Mouse (Mus musculus) mouse trophoblast stem cell (cell line): ENCODE results near the gene Lrch1.

Experiments
- in situ Hi-C, 2 experiments: fragments of 300-500 bp; cut with MseI, MboI; formaldehyde crosslinking; loops; 2 replicates in 1 of 2; 3 replicates in 1 of 2; pipeline ENCODE4 v1.15.1; 2025

The Lrch1 gene

GRCm38 (mm10) chr14:74731221-74732078 lies 216.2 kb downstream of the Lrch1 start:
- in situ Hi-C loops = no loop called here

- in situ Hi-C loops = no loop called here
Observed at GRCm38 (mm10) chr14:74723541-74723940, 224.1 kb downstream of the Lrch1 start.

GRCm38 (mm10) chr14:74709054-74709453 lies 238.6 kb downstream of the Lrch1 start:
- in situ Hi-C loops = loop anchor here in 1 of 2 experiments (5.0 kb wide), 1 partner anchor 932 kb away; no protein-coding TSS in a partner anchor
